Mouse (Mus musculus) G1E (cell line): ENCODE results near the gene Sp7.

Experiments used
- CTCF ChIP-seq: IDR thresholded peaks from 2 replicates; pipeline ENCODE4 v1.5.1; 2012; ENCODE audit warnings: low read depth, low read length, inconsistent platforms, mixed read lengths
- GATA1 ChIP-seq: IDR thresholded peaks from 2 replicates; pipeline ENCODE4 v1.6.1; 2012; ENCODE audit warnings: borderline replicate concordance, low read length, inconsistent platforms, mixed read lengths
- GATA2 ChIP-seq: IDR thresholded peaks from 2 replicates; pipeline ENCODE4 v1.6.1; 2012; ENCODE audit warnings: low read depth, low read length, inconsistent platforms, borderline replicate concordance
- POLR2AphosphoS5 ChIP-seq: IDR thresholded peaks from 2 replicates; pipeline ENCODE4 v1.6.1; 2012; ENCODE audit warnings: low read depth, low read length, inconsistent platforms; ENCODE audit not compliant: insufficient replicate concordance
- TAL1 ChIP-seq: conservative IDR thresholded peaks from 2 replicates; pipeline ENCODE4 v1.6.1; 2012; ENCODE audit warnings: low read depth, low read length, inconsistent platforms, mixed read lengths

- TF ChIP-seq GATA1 (no peak), CTCF (no peak), TAL1 (no peak), POLR2AphosphoS5 (no peak), GATA2 (no peak)
Observed at GRCm38 (mm10) chr15:102353986-102354385, 13.0 kb downstream of the Sp7 start.
